ENCODE assay signal across 10 mouse cellular contexts in the genomic region with DNA sequence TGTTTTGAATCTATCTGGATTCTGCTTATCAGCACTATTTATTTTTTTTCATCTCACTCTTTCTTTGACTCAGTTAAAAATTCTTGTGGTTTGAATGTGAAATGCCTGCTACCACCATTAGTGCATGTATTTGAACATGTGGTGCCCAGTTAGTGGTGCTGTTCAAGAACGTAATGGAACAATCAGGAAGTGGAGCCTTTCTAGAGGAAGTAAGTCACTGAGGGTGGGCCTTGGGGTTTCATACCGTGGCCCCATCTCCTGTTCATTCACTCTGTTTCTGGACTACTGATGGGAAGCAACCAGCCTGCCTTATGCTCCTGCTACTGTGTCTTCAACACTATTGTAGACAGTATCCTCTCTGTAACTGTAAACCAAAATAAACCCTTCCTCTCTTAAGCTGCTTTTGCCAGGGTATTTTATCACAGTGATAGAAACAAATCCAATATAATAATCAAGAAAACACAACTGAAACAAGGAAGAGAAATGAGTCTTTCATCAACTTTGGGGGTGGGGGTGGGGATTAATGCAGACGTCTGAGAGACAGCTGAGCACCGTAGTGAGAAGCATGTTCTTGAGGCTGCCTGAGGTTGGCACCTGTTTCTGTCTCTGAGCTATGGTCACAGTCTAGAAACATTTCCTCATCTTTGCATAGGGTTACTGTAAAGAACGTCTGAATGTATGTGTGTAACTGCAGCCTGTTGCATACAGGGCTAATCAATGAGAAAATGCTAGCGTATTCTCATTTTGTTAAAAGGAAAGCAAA.
"Had no signal": no experiment of that assay in that cellular context is flagged by ENCODE, and none has a peak within 500 bp of the region (broad histone marks: within the 10 kb centered on the region; RNA-seq: fewer than 3 reads in every experiment).

No protein-coding gene starts in this region.

- ATAC-seq: intestine, embryonic 16.5 days; liver, embryonic 12.5 days had no signal

- DNase-seq: kidney, adult 2 months; kidney, postnatal 14 days; lung, embryonic 14.5 days; lung, postnatal 14 days; midbrain, embryonic 14.5 days; retina, postnatal 1 day; thymus, adult 2 months; thymus, postnatal 25 days had no signal
